Mouse (Mus musculus) ES-CJ7 (cell line): ENCODE data around the gene Ghr.
A peak's percentile ranks its signal among the peaks of the same experiment; 100 is the strongest.

ENCODE experiments used
- DNase-seq: peaks from one replicate; pipeline ENCODE4 v3.0.0; 2011; ENCODE audit warnings: low read depth, low spot score

Gene Ghr

DNA sequence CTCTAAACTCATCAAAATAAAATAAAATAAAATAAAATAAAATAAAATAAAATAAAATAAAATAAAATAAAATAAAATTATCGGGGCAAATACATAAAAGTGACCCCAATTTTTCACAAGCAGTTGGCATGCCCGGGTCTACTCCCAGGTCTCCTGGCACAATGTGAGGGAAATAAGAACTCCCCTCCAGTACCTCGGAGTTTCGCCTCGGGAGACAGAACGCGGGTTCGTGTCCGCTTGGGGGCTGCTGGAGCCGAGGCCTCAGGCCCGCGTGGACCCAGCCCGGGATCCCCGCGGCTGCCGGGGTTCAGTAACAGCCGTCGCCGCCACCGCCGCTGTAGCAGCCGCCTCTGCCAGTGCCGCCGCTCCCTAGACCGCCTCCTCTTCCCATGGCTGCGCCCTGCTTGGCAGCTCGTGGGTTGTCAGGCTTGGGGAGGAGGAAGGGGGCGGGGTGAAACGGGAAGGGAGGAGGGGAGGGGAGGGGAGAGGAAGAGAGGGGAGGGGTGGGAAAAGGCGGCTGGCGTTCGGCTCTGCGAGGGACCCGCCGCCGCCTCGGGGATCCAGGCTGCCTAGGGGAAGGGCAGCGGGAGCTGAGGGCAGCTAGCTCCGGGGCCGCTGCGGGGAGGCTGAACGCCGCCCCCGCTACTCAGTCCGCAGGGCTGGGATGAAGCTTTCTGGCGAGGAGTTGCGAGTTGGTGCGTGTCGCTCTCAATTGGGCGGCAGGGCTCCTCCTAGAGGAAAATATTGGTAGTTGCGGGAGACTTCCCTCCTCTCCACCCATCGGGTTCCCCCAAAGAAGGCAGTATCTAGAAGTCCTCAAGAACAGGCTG is at the start of gene Ghr:
Gene Ghr, minus strand, starts transcription at position 686 of the 830 bp plus-strand sequence.
- DNase-seq = peak; percentile 85

DNA sequence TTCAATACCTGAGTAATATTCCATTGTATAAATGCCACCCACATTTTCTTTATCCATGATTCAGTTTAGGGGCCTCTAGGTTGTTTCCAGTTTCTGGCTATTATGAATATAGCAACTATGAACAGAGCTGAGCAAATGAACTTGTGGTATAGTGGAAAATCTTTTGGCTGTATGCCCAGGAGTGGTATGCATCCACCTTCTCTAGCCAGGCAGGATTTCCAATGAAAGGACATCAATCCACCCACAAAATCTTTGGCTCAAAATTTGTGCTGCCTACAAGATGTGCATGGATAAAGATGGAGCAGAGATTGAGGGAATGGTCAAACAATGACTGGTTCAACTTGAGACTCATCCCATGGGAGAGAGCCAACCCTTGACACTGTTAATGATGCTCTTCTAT is 39.5 kb upstream of the Ghr start:
- no peak for DNase-seq

DNA sequence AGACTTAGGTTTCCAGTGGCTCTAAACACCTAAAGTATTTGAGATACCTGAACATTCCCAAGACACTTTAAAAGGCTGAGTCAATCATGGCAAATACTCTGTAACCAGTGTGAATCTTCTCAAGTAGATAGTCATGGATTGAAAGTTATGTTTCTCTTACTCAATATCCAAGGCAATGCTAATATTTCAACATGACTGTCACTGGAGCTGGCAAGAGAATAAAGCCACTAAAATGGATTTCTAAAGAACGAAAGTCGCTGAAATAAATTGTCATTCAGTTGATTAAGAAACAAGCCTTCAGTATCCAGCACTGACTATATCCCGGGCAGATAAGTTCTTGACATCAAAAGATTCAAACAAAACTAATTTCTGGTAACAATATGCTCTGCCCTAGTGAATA is 37.1 kb upstream of the Ghr start:
- no peak for DNase-seq

DNA sequence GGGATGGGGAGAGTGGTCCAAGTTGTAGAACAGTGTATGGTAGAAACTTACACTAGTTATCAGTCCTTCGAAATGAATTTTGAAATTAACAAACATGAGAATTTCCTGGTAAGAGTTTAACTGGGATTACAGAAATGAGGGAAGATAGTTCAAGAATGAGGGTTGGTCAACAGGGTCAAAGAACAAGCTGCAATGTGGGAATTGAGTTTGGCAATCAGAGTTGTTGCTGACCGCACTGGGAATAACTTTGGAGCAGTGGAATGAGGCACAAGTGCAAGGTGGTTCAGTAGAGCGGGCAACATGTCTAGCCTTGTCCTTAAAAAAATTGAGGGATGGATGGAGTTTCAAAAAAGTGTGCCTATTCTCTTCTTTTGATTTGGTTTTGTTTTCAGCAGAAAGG is 35.0 kb upstream of the Ghr start:
- no peak for DNase-seq

DNA sequence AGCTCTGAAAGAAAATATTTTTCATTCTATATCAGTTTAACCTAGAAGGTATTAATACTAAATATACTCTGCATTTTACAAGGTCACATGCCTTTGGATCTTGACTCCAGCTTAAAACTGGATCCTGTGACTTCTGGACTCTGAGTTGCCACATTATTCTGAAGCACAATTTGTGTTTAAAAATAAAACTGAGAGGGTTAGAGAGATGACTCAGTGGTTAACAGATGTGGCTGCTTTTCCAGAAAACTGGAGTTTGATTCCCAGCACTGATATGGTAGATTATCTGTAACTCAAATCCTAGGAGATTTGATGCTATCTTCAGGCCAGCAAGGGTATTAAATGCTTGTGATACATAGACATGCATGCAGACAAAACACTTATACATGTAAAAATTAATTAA is 28.7 kb upstream of the Ghr start:
- no peak for DNase-seq

DNA sequence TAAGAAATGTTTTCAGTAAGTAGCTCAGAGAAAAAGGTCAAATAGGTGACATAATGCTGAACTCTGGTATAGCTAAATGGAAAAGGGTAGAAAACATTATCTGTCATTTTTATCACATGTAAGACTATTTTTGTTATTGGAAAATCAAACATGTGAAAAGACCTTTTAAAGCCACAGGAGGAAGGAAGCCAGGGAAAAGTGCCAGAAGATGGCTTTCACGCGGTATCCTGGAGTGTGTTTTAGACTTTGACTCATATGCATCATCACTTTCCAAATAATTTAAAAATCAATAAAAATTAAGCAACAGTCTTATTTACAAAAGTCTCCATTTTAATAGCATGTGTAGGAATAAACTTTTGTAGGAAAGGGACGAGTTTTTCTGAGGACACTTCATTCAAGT is 24.7 kb upstream of the Ghr start:
- DNase-seq = no peak

DNA sequence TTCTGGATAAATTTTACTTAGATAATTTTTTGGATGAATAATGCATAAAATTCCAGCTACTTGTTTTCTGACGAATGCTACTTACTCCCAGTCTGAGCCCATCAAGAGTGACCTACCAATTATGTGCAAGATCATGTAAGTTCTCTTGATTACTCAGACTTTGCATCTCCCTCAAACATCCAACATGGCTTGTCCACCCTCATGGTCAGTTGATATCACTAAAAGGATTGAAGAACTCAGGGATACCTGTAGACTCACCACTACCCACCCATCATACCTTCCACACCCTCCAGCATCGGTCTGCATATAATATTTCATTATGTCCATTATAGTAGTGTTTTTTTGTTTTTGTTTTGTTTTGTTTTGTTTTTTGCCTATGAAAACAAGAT is 18.8 kb upstream of the Ghr start:
- no peak for DNase-seq

DNA sequence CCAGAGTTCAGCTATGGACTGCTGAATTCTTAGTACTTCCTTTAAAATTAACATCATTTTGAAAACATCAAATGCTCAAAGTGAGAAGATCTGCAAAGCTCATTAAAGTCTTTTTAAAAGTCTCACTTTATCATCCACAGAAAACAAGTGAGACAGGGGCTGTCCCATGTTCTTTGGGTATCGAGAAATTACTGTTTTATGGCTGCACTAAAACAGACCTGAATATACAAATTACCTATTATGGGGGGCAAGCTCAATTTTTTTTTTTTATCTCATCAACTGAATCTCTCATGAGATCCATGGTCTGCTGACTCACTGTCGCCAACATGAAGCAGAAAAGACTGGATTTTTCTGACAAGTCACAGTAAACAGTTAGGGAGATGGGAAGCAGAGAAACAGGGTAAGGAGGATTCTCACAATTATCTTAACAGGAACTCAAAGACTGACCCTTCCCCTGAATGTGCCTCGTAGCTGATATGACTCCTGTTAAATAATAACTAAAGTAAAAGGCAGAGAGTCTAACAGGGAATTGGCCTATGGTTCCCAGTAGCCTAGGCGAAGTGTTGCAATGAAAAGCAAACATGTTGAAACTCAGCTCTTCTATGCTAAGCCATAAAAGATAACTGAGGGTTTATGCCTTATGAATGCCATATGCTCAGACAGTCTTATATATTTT is 18.3 kb upstream of the Ghr start:
- no peak for DNase-seq

DNA sequence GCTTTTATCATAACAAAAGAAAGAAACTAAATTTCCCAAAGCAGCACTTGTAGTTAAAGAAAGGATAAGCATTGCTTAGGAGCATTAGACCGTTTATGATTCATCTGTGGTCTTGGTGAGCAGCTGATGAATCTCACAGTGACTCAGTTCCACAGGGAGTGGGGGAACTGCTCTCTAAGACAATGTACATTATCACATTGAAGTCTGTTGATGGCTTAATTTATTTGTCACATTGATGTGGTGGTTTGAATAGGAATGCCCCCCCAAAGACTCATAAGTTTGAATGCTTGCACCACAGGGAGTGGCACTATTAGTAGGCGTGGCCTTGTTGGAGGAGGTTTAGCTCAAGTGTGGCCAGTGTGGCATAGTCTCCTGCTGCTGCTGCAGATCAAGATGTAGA is 4.6 kb upstream of the Ghr start:
- DNase-seq = no peak

DNA sequence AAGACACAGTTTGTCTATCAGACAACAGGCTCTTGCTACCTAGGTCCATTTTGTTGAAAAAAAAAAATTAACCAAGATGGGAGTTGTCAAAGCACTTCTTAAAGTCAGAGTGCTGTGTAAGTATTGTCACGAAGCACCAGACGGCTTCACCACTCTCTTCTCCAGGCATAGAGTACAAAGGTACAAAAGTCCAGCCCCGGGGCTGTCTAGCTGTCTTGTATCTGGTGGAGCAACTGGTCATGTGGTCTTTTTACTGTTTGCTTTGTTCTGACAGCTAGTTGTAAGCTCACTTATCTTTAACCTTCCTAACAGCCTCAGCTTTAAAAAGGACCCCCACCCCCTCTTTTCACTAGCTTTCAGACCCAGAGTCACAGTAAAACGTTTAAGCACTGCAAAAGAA is 1.1 kb upstream of the Ghr start:
- no peak for DNase-seq

DNA sequence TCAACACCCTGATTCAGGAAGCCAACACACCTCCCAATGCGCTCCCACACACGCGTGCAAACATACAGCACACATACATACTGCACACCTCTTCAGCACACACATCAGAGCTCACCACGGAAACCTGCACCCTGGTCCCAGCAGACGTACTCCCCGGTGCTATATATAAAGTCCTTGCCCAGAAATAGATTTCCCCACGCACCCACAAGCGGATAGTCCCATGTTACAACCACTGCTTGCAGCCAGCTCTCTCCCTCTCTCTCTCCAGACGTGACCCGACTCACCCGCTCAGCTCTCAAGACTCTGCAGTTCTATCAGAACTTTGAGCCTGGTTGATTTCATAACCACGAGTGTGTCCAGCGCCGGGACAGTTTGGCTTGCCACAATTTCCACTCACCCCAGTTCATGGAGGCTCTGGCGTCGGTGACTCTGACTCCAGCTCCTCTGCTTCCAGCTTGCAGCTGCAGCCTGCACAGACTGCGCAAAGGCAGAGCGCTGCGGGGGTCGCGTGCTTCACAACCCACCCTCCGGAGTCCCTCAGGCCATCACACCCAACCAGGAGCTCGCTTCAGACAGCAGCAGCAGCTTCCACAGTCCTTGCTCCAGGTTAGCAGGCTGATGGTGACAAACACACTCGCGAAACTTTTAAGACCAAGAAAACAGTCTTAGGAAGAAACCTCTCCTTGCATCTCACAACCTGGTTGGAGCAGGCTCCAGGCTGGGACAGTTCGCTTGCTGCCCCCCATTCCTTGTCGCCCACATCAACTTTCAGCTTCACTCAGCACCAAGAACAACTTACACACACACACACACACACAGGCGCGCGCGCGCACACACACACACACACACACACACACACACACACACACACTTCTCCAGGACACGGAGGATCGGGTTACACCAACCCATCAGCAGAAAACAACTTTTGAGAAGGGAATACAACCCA is 1.2 kb downstream of the Ghr start:
- peak; percentile 31 for DNase-seq

DNA sequence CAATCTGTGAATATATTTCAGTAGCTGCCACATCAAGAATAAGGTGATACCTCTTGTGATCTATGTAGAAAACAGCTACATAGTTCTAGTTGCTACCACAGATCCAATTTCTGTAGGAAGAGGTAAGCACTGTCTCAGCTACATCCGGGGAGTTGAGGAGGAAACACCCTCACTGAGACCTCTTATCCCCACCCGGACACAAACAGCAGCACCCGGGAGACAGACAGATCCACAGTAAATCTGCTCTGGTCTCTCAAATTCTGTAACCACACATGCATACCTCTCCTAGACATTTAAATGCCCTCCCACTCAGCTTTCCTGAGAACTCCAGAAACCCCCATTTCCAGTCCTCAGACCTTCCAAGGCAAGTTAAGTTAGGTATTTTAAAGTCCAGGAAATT is 2.0 kb downstream of the Ghr start:
- no peak for DNase-seq

DNA sequence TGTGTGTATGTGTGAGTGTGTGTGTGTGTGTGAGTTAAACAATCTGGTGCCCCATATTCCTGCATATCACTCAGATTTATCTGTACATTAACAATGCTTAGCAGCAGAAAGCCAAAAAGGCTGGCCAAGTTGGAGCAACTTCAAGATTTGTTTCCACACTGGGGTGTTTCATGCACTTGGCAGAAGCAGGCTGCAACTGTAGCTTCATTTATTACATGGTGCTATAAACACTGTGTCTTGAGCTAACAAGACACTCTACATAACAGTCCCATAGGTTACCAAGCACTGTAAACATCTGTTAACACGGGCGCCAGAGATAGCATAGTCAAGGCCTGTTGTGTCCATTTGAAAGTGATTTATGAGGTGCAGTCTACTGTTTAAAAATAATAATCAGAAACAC is 3.1 kb downstream of the Ghr start:
- no peak for DNase-seq

DNA sequence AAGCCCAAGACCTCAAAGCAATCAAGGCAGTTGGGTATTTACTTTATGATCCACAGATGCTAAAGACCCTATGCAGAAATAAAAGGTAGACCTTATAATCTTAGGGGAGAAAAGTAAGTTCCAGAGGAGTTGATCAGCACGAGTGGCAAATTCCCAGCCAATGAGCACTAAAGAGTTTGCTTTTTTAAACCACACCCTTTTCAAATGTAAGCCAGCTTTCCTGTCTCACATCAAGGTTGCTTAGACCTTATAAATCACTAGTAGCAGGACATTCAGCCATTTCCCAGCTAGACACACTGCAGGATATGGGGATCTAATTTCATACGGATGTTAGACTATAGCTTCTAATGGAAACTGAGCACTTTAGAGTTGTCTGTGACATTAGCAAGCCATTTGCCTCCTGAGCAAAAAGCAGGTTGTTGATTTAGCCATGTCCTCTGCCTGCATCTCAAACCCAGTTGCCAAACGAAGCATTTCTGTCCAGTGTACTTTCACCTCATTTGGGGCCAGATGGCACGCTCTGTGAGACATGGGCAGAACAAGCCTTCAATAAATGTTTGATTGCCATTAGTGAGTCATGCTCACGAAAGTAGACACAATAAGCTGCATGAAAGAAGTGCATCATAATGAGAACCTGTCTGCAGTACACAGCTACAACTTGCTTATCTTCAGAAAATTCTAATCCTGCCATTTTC is 4.9 kb downstream of the Ghr start:
- no peak for DNase-seq

DNA sequence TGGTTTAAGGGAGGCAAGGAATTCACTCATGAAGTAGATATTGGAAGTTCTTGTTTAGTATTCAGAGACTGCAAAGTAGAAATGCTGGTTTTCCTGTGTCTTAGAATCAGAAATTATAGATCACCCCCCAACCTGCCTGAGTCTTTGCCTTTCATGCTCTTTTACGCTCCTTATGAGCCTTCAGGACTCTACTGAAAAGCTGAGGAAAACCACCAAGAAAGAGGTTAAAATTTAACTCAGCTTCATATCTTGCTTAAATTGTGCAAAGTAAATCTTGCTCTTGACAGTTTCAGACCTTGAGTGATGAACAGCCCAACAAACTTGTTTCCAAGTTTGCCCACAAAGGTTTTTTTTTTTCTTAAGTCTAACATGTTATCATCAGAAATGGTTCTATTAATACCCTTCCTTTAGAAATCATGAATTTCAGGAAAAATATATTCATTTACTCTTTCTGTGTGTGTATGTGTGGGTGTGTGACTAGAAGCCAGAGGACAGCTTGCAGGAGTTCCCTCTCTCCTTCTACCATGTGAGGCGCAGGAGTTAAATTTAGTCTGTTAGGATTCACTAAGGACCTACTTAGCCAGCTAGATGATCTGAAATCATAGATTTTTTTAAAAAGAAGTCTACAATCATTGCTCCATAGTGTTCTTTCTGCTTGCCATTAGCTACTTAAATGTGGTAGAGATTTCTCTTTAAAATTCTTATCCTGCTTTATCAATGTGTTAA is 14.0 kb downstream of the Ghr start:
- DNase-seq = no peak

DNA sequence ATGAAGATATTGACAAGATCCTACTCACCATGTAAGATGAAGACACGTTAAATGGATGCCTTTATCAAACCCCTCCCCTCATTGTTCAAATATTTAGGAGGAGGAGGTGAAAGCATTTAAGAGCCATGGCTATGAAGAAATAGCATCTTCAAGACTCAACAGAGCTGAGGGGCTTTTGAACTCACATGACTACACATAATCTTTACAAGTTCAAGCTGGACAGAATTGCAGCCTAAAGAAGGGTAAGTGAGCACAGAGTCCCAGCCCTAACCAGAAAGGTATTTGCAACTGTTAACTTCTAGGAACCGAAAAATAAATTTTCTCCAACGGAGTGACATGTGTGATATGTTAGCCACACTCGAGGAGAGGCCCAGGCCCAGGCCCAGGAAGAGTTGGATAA is 18.7 kb downstream of the Ghr start:
- no peak for DNase-seq

DNA sequence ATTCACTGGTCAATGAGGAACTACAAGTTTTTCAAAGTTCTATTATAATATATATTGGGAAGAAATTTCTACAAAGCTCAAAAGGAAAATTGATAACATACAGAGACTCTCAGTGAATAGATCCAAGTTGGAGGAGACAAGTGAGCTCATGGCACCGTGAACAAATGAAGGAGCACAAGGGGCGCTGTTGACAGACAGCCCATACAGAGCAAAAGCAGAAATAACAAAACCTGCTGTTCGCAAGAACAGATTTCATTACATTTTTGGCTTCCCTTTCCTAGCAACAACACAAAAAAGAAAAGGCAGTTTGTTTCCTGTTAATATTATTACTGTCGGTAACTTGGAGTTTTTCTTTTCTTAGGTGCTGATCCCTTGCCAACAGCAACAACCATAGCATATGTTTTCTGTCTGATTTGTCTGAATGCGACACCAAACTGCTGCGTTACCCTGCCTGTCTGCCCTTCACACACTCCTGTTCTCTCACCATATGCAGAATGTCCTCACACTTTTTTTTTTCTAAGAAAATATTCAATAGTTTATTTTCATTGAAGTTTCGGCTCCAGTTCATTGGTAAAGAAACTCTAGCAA is 19.3 kb downstream of the Ghr start:
- no peak for DNase-seq

DNA sequence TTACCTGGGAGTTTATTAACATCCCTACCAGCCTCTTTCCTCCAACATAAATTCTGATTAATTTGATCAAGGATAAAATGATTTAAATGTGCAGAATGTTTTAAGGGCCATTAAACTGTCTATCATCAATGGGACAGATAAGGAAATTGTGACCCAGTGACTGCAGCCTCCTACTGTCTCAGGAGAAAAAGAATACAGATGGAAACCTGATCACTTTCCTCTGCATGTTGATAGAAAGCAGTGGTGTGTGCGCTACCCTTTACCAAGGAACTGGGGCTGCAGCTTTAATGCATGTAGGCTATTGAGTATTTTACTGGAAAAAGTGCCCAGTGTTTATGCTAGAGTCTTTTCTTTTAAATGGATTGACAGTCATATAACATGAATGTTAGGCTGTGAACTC is 19.8 kb downstream of the Ghr start:
- no peak for DNase-seq

DNA sequence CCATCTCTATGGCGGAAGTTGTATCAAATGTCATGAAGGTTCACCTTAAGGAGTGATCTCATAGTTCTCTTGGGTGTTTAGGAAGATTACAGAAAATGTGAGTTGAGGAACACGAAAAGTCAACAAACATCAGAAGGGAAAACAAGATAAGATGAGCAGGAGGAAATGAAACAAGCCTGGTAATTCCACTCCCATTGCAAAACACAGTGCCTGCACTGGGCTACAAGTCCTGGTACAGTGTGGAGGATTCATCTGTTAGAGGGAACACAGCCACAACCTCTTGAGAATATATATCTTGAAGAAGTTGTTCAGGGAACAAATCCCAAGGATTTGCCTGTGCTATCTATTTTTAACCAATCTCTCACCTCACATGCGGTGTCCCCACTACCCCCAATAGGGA is 24.8 kb downstream of the Ghr start:
- no peak for DNase-seq

DNA sequence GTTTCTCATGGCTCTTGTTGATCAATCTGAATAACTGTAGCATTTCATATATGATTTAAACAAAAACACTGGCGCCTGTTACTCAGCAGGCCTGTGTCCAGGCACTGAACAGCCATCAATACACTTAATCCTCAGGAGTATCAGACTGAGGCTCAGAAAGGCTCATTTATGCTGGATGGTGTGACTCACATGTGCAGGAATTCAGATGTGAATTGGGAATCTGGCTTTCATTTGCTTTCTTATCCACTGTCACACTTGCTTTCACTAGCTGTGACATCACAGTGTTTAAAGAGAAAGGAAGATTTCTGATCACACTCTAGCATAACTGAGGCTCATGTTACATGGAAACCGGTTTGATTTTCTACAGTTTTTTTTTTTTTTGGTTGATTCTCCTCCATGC is 39.0 kb downstream of the Ghr start:
- no peak for DNase-seq
